In the genomic region with DNA sequence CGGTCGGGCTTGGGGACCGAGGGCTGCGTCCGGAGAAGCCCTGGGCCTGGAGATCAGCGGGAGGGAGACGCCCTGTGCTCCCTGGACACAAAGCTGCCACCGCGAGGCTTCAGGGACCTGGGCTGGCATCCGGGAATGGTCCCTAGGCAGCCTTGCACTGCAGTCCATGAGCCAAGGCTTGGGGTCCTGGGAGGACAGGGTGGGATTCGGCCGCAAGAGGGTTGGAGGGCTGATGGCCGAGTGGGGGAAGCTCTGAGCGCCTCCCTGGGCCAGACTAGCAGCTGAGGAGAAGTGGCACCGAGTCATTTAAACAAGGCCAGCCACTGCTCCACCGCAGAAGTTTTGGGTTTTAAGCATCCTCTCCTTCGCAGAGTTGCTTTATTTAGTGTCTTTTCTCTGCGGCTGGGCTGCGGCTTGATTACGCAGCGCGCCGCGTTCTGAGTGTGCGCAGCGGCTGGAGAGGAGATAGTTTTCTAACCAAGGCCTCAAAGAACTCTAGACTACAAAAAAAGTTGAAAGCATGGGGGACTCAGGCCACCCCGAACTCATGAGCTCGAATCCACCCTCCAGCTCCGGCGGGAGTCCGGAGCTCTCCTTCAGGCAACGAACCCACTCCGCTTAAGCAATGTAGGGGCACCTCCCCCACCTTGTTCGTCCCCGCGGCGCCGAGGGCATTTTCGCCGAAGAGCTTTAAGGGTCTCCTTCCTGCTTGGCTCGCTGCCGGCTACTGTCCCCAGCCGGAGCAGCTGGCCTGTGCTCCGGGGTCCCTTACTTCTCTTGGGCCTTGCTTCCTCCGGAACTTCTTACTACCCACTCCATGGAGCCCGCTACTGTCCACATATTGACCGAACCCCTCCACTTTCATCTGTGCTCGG, we compare ENCODE assay signal across 8 mouse cellular contexts.
DNase-seq lines count a peak whose midpoint lies in the region; ATAC-seq lines count a peak whose summit lies in the region.

No protein-coding gene starts in this region.

- WGBS in stomach, embryonic 16.5 days = under 1% methylated on average over 48 of the region's 48 CpGs

- peak overlapping the region; percentile 86 for H3K9ac ChIP-seq in stomach, embryonic 16.5 days (ENCODE audit: low read length)

- no peaks in the 10 kb centered on the region for H3K9me3 ChIP-seq in stomach, embryonic 16.5 days (replicated peaks; ENCODE audit: control insufficient read depth, low read length)

- peak overlapping the region; percentile 99 for H3K4me2 ChIP-seq in stomach, embryonic 16.5 days (ENCODE audit: low read depth, low read length)

- H3K4me1 ChIP-seq in brown adipose tissue, adult 24 weeks (ENCODE audit: control insufficient read depth, insufficient read depth, insufficient read length, low read length) = no peaks in the 10 kb centered on the region
- H3K4me1 ChIP-seq in stomach, embryonic 16.5 days (ENCODE audit: control insufficient read depth, insufficient read depth, low read length) = peaks cover 14% of the 10 kb centered on the region

- H3K36me3 ChIP-seq in stomach, embryonic 16.5 days (ENCODE audit: control insufficient read depth, insufficient read depth, low read length) = no peaks in the 10 kb centered on the region

- peak overlapping the region; percentile 68 for H3K4me3 ChIP-seq in brown adipose tissue, adult 24 weeks (ENCODE audit: insufficient read depth, low read depth, low read length)
- H3K4me3 ChIP-seq in stomach, embryonic 16.5 days (replicated peaks; ENCODE audit: low read length) = peak overlapping the region; percentile 71

- peak; percentile 22 for ATAC-seq in stomach, embryonic 16.5 days (ENCODE audit: insufficient read depth, low FRiP score)

- peaks cover 27% of the 10 kb centered on the region for H3K27me3 ChIP-seq in stomach, embryonic 16.5 days (ENCODE audit: control insufficient read depth, insufficient read depth, low read length)

- peak overlapping the region; percentile 43 for H3K27ac ChIP-seq in brown adipose tissue, adult 24 weeks (replicated peaks; ENCODE audit: low read depth, low read length)
- H3K27ac ChIP-seq in stomach, embryonic 16.5 days (ENCODE audit: low read length) = peak overlapping the region; percentile 91

- peak; percentile 17 for DNase-seq in right cerebral cortex, postnatal 25 days
- DNase-seq in right cerebral cortex, postnatal 36 days (ENCODE audit: low spot score in 2 of 2) = no peak
- DNase-seq in gastrocnemius, postnatal 25 days = peak; percentile 38
- DNase-seq in kidney, postnatal 10 days = peak; percentile 65
- DNase-seq in mesoderm, embryonic 11.5 days (ENCODE audit: low read depth, low spot score) = peak; percentile 59
- no peak for DNase-seq in layer of hippocampus, postnatal 14 days (ENCODE audit: low spot score in 2 of 2)

Comparison
In these comparisons a context has a peak if more than half of its experiments do, and no peak if none do; other contexts are left out.
1. DNase-seq: peak in right cerebral cortex, postnatal 25 days (single experiment), gastrocnemius, postnatal 25 days (single experiment), kidney, postnatal 10 days (single experiment) and mesoderm, embryonic 11.5 days (single experiment); none in right cerebral cortex, postnatal 36 days (0 of 2) and layer of hippocampus, postnatal 14 days (0 of 2).